ENCODE assay signal across 9 mouse cellular contexts in genomic region chr13:111936081-111936857, GRCm38 (mm10).
A peak's percentile ranks its signal among the peaks of the same experiment; 100 is the strongest.
DNase-seq lines count a peak whose midpoint lies in the region; ATAC-seq and TF ChIP-seq lines count a peak whose summit lies in the region.
"Had no signal": no experiment of that assay in that cellular context is flagged by ENCODE, and none has a peak within 500 bp of the region (broad histone marks: within the 10 kb centered on the region; RNA-seq: fewer than 3 reads in every experiment).

No protein-coding gene starts in this region.

- no peak overlapping the region for H3K4me2 ChIP-seq in hindbrain, embryonic 15.5 days
- H3K4me2 ChIP-seq: heart, embryonic 15.5 days had no signal

- TF ChIP-seq CTCF in cerebellum, adult 2 months (IDR thresholded peaks at IDR 0.05; ENCODE audit: borderline replicate concordance, insufficient read depth, low read depth, low read length) = no peak

- no peaks in the 10 kb centered on the region for H3K27me3 ChIP-seq in cerebellum, adult 2 months (ENCODE audit: control insufficient read depth, insufficient read depth, low read length)
- H3K27me3 ChIP-seq in hindbrain, embryonic 15.5 days = no peaks in the 10 kb centered on the region
- H3K27me3 ChIP-seq: heart, embryonic 15.5 days had no signal

- no peak overlapping the region for H3K4me3 ChIP-seq in cerebellum, adult 2 months (replicated peaks; ENCODE audit: insufficient read depth, low read depth, low read length)
- H3K4me3 ChIP-seq in hindbrain, embryonic 15.5 days = no peak overlapping the region
- H3K4me3 ChIP-seq: heart, embryonic 15.5 days had no signal

- DNase-seq in cerebellum, postnatal 14 days = peak; percentile 64 to 74
- DNase-seq in cerebellum, adult 2 months = no peak
- DNase-seq in R1 (ENCODE audit: low read depth, low spot score) = peak; percentile 78
- DNase-seq in fibroblast of lung, adult 2 months (ENCODE audit: low read depth) = peak; percentile 38
- DNase-seq in left cerebral cortex, postnatal 10 days (ENCODE audit: extremely low spot score in 1 of 2, low spot score in 2 of 2) = peak; percentile 26 to 58
- peak; percentile 77 for DNase-seq in naive thymus-derived CD4-positive, alpha-beta T cell, adult 2 months (ENCODE audit: low read depth)
- DNase-seq in thymus, postnatal 10 days (ENCODE audit: low spot score in 2 of 2) = peak; percentile 17 to 31

- TF ChIP-seq POLR2A in cerebellum, adult 2 months (IDR thresholded peaks at IDR 0.05; ENCODE audit: borderline replicate concordance, insufficient read depth, low read length) = no peak

- intact Hi-C loops in left cerebral cortex, postnatal 10 days (cut with DNase I) = no loop called here

- H3K27ac ChIP-seq in cerebellum, adult 2 months (ENCODE audit: insufficient read depth, low read length) = no peak overlapping the region
- 0 out of 2 replicates have a peak overlapping the region, but pooled peaks have one; percentile 23 for H3K27ac ChIP-seq in hindbrain, embryonic 15.5 days (replicated peaks)
- H3K27ac ChIP-seq: heart, embryonic 15.5 days had no signal

- H3K4me1 ChIP-seq in cerebellum, adult 2 months (ENCODE audit: control insufficient read depth, insufficient read depth, low read length) = peaks cover 2% of the 10 kb centered on the region; the same call in 1 of the 2 replicates
- H3K4me1 ChIP-seq in hindbrain, embryonic 15.5 days (replicated peaks) = peaks cover 9% of the 10 kb centered on the region

- no peak overlapping the region for H3K9ac ChIP-seq in hindbrain, embryonic 15.5 days
- H3K9ac ChIP-seq: heart, embryonic 15.5 days had no signal

- H3K9me3 ChIP-seq in hindbrain, embryonic 15.5 days = no peaks in the 10 kb centered on the region
- H3K9me3 ChIP-seq: heart, embryonic 15.5 days had no signal

- WGBS in cerebellum, adult 2 months = 53% methylated on average over 9 of the region's 9 CpGs
- 67% methylated on average over 9 of the region's 9 CpGs for WGBS in hindbrain, embryonic 15.5 days

- no peaks in the 10 kb centered on the region for H3K36me3 ChIP-seq in hindbrain, embryonic 15.5 days
- H3K36me3 ChIP-seq: heart, embryonic 15.5 days had no signal

- peak; percentile 79 for ATAC-seq in hindbrain, embryonic 15.5 days (ENCODE audit: low FRiP score, low read depth)

Comparison
In these comparisons a context has a peak if more than half of its experiments do, and no peak if none do; other contexts are left out.
1. DNase-seq: peak in cerebellum, postnatal 14 days (2 of 2), R1 (single experiment), fibroblast of lung, adult 2 months (single experiment), left cerebral cortex, postnatal 10 days (2 of 2), naive thymus-derived CD4-positive, alpha-beta T cell, adult 2 months (single experiment) and thymus, postnatal 10 days (2 of 2); none in cerebellum, adult 2 months (0 of 2).